Mouse (Mus musculus) small intestine, adult 2 months (tissue): ENCODE data around the gene Cst9. TPM values are rescaled to one million over a fixed set of nuclear protein-coding genes. Genes with fewer than 3 reads are reported as not detected.

Source experiments
- H3K27ac ChIP-seq: fragments of 200-500 bp; 2 replicates; pipeline ENCODE4 v1.5.1; 2012; ENCODE audit warnings: low read depth, low read length, control low read depth, inconsistent platforms; ENCODE audit not compliant: insufficient read depth
- H3K27me3 ChIP-seq: fragments of 200-500 bp; 2 replicates; pipeline ENCODE4 v1.6.1; 2012; ENCODE audit warnings: mild to moderate bottlenecking, moderate library complexity, low read length, inconsistent platforms; ENCODE audit not compliant: control insufficient read depth, insufficient read depth
- H3K36me3 ChIP-seq: fragments of 200-500 bp; 2 replicates; pipeline ENCODE4 v1.6.1; 2012; ENCODE audit warnings: mild to moderate bottlenecking, low read length, control low read depth, inconsistent platforms; ENCODE audit not compliant: control insufficient read depth, insufficient read depth
- H3K4me1 ChIP-seq: fragments of 200-500 bp; 2 replicates; pipeline ENCODE4 v1.6.1; 2012; ENCODE audit warnings: low read length, inconsistent platforms, mixed read lengths; ENCODE audit not compliant: control insufficient read depth, insufficient read depth, insufficient read length
- H3K4me3 ChIP-seq: fragments of 200-500 bp; 2 replicates; pipeline ENCODE4 v1.5.1; 2012; ENCODE audit warnings: low read depth, mild to moderate bottlenecking, control low read depth, inconsistent platforms, low read length, moderate library complexity
- CTCF ChIP-seq: fragments of 200-500 bp; IDR thresholded peaks from 2 replicates; pipeline ENCODE4 v1.5.1; 2012; ENCODE audit warnings: low read depth, mild to moderate bottlenecking, control low read depth, inconsistent platforms, low read length, moderate library complexity, mixed read lengths; ENCODE audit not compliant: insufficient replicate concordance, insufficient read length; ENCODE audit errors: extremely low read depth
- POLR2A ChIP-seq: fragments of 200-500 bp; IDR thresholded peaks from 2 replicates; pipeline ENCODE4 v1.6.1; 2012; ENCODE audit warnings: low read depth, mild to moderate bottlenecking, control low read depth, inconsistent platforms, low read length, moderate library complexity
- WGBS: fragments of 180-500 bp; shearing (Covaris S2); methylation state at CpG from one replicate; pipeline ENCODE4 v1.1.7; 2018; 5-methylcytosine and 5-hydroxymethylcytosine counted together
- polyA plus RNA-seq: library from polyadenylated mRNA; depleted of rRNA; stranded (reverse); fragments of >200 nt; gene quantifications from 2 replicates; pipeline ENCODE4 v1.2.3, GENCODE M21; 2012; rRNA removed

The Cst9 gene
- polyA plus RNA-seq, 1 experiment: not detected

DNA sequence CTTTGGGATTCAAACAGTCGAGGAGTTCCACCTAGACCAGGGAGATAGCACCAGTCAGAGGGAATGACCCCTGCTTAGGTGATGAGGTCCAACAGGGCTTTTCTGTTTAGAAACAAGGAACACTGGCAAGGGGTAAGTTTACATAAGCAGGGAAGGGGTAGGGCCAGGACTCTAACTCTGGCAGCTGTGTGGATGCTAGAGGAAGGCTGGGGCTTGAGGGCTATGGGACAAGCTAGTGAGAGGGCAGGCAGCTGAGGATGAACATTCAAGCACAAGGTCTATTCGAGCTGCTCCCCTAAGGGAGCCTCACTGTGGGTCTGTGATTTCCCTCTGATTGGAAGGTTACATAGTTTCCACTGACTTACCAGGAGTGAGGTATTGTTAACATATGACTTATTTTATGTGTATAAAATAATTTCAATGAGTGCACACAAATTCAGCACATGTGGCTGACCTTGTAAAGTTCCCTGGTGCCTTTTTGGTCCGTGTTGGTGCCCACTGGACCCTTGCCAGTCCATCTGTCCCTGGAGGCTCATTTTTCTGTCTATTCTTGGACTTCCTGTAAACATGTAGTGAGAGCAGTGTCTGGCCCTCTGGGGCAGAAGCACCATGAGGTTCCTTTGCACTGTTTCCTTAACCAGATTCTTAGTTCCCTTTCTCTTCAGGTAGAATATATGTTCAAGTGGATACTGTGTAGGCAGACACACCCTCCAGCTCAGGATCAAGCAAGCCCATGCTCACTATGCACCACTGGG lies 42.2 kb downstream of the Cst9 start:
- Histone ChIP-seq H3K4me3 (no peak overlapping the region), H3K27ac (peak overlapping the region; percentile 55; the same call in 1 of the 2 replicates), H3K4me1 (peaks cover 11% of the 10 kb centered on the region; the same call in 1 of the 2 replicates), H3K27me3 (no peaks in the 10 kb centered on the region), H3K36me3 (no peaks in the 10 kb centered on the region)
- TF ChIP-seq CTCF (no peak), POLR2A (no peak)
- 27% methylated on average over 3 of the region's 3 CpGs for WGBS

DNA sequence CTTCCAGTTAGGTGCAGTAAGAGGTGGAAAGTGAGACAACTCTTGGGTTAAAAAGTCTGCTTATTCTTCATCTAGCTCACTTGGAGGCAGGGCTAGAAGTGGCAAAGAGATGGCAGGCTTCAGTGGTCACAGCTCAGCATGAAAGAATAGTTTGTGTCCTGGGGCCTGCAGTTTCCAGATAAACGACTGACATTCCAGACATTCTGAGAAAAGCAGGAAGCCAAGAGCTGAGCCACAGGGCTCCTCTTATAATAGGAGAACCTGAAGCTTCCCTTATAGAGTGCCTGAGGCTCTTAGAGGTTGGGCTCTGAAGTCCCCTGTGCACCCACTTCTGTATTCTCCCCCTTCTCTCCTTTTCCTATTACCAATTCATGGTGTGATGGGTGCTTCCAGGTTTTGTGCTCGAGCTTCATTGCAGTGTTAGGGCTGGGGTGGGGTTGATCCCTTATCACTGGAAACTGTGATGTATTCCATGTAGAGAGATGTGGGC lies 43.7 kb downstream of the Cst9 start:
- Histone ChIP-seq H3K27me3 (no peaks in the 10 kb centered on the region), H3K36me3 (no peaks in the 10 kb centered on the region), H3K4me1 (peaks cover 11% of the 10 kb centered on the region; the same call in 1 of the 2 replicates), H3K27ac (peak overlapping the region; percentile 53; the same call in 1 of the 2 replicates), H3K4me3 (no peak overlapping the region)
- WGBS: 10% methylated on average over 2 of the region's 2 CpGs
- no peak for TF ChIP-seq CTCF
- TF ChIP-seq POLR2A: no peak

DNA sequence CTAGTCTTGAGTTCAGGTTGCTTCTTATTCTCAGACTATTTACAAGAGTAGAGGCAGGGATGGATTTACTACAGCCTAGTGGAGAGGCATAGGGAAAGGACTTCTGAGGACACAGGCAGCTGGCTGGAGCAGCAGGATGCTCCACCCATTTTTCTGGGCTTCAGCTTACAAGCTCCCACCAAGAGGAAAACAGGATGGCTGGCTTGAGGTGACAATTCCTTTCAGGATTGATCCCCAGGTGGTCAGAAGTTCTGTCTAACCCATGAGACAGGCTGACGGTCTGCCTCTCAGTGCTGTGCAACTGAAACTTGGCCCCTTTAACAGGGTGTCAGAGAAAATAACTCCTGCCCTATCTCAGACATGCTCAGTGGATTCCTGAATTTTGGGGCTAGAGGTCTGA lies 44.3 kb downstream of the Cst9 start:
- Histone ChIP-seq H3K27me3 (no peaks in the 10 kb centered on the region), H3K4me3 (no peak overlapping the region), H3K27ac (peak overlapping the region; percentile 35; the same call in 1 of the 2 replicates), H3K4me1 (peaks cover 10% of the 10 kb centered on the region; the same call in 1 of the 2 replicates), H3K36me3 (no peaks in the 10 kb centered on the region)
- TF ChIP-seq CTCF (no peak), POLR2A (no peak)
- 71% methylated on average over 1 of the region's 1 CpGs for WGBS

DNA sequence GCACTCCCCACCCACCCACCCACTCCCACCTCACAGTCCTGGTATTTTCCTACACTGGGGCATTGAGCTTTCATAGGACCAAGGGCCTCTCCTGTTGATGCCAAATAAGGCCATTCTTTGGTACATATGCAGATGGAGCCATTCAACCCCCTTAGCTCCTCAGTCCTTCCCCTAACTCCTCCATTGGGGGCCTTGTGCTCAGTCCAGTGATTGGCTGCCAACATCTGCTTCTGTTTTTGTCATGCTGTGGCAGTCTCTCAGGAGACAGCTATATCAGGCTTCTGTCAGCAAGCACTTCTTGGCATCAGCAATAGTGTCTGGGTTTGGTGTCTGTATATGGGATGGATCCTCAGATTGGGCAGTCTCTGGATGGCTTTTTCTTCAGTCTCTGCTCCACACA lies 49.8 kb downstream of the Cst9 start:
- Histone ChIP-seq H3K4me1 (no peaks in the 10 kb centered on the region), H3K4me3 (no peak overlapping the region), H3K36me3 (no peaks in the 10 kb centered on the region), H3K27me3 (no peaks in the 10 kb centered on the region), H3K27ac (no peak overlapping the region)
- TF ChIP-seq POLR2A (no peak), CTCF (no peak)

Other genes starting within 250 kb of the Cst9 start
- 9.4 and 14.1 TPM in 2 replicates for gene Nxt1, start 162.5 kb upstream of the Cst9 start, polyA plus RNA-seq
- gene Gzf1, start 154.1 kb upstream of the Cst9 start, polyA plus RNA-seq: 4.5 and 5.5 TPM in 2 replicates
- gene Napb, start 102.7 kb upstream of the Cst9 start, polyA plus RNA-seq: 0.10 and 0.16 TPM in 2 replicates
- gene Cstl1, start 84.8 kb upstream of the Cst9 start, polyA plus RNA-seq: not detected in 2 replicates
- gene Cst11, start 63.6 kb upstream of the Cst9 start, polyA plus RNA-seq: not detected in 2 replicates
- not detected in 2 replicates for gene 8030411F24Rik, start 53.1 kb upstream of the Cst9 start, polyA plus RNA-seq
- gene Cst12, start 45.8 kb upstream of the Cst9 start, polyA plus RNA-seq: not detected in 2 replicates
- not detected in 2 replicates for gene Cst8, start 36.4 kb upstream of the Cst9 start, polyA plus RNA-seq
- not detected in 2 replicates for gene Cst13, start 15.1 kb upstream of the Cst9 start, polyA plus RNA-seq
- not detected in 2 replicates for gene 9230104L09Rik, start 29.9 kb downstream of the Cst9 start, polyA plus RNA-seq
- 323 and 330 TPM in 2 replicates for gene Cst3, start 40.5 kb downstream of the Cst9 start, polyA plus RNA-seq
- not detected in 2 replicates for gene Gm1330, start 168.1 kb downstream of the Cst9 start, polyA plus RNA-seq
- not detected in 2 replicates for gene Gm10750, start 182.1 kb downstream of the Cst9 start, polyA plus RNA-seq